Mouse (Mus musculus) liver, embryonic 14.5 days (tissue): ENCODE results near the gene Mrrf. TPM values are rescaled to one million over a fixed set of nuclear protein-coding genes. Genes with fewer than 3 reads are reported as not detected.

Experiments
- ATAC-seq: fragments of 200-750 bp; cut with Nextera tagmentation; 2 replicates; pipeline ENCODE4 v1.8.0; 2017; ENCODE audit warnings: moderate number of reproducible peaks, mild to moderate bottlenecking, moderate library complexity; ENCODE audit not compliant: insufficient read depth
- DNase-seq, 3 experiments: peaks; one replicate each; pipeline ENCODE4 v3.0.0-alpha.2; 2012 to 2013; ENCODE audit warnings: low read depth in 3 of 3, low spot score in 3 of 3
- H3K27ac ChIP-seq: fragments of 300-500 bp; sonication (generic); 2 replicates; pipeline ENCODE4 v1.5.1; 2014; ENCODE audit warnings: moderate library complexity, mild to moderate bottlenecking, control low read depth, inconsistent platforms
- H3K27me3 ChIP-seq: fragments of 300-500 bp; sonication (generic); 2 replicates; pipeline ENCODE4 v1.6.1; 2014; ENCODE audit warnings: mild to moderate bottlenecking, low read length, moderate library complexity; ENCODE audit not compliant: control insufficient read depth, insufficient read depth
- H3K36me3 ChIP-seq: fragments of 300-500 bp; sonication (generic); replicated peaks from 2 replicates; pipeline ENCODE4 v1.6.1; 2014; ENCODE audit warnings: low read depth; ENCODE audit not compliant: control insufficient read depth, insufficient read depth
- H3K4me1 ChIP-seq, 2 experiments: fragments of 200-500 bp in 1 of 2; fragments of 300-500 bp in 1 of 2; sonication (generic) in 1 of 2; replicated peaks; 2 replicates each; pipeline ENCODE4 v1.6.1; 2012 to 2014; ENCODE audit warnings: antibody characterized with exemption in 1 of 2, inconsistent platforms in 1 of 2, low read length in 1 of 2; ENCODE audit not compliant: control insufficient read depth in 2 of 2, insufficient read depth in 2 of 2
- H3K4me2 ChIP-seq: fragments of 300-500 bp; sonication (generic); 2 replicates; pipeline ENCODE4 v1.6.1; 2014; ENCODE audit warnings: low read depth, mild to moderate bottlenecking, control low read depth, moderate library complexity
- H3K4me3 ChIP-seq, 2 experiments: fragments of 200-500 bp in 1 of 2; fragments of 300-500 bp in 1 of 2; sonication (generic) in 1 of 2; 2 replicates each; pipeline ENCODE4 v1.5.1; 2012 to 2014; ENCODE audit warnings: low read depth in 2 of 2, low read length in 2 of 2, mild to moderate bottlenecking in 2 of 2, control low read depth in 1 of 2, inconsistent platforms in 1 of 2, moderate library complexity in 1 of 2; ENCODE audit not compliant: insufficient read depth in 1 of 2
- H3K9ac ChIP-seq: fragments of 300-500 bp; sonication (generic); replicated peaks from 2 replicates; pipeline ENCODE4 v1.6.1; 2014; ENCODE audit warnings: mild to moderate bottlenecking, control low read depth, moderate library complexity
- H3K9me3 ChIP-seq: fragments of 300-500 bp; sonication (generic); 2 replicates; pipeline ENCODE4 v1.6.1; 2016; ENCODE audit warnings: low read length, mixed read lengths; ENCODE audit not compliant: control insufficient read depth
- CTCF ChIP-seq: IDR thresholded peaks from 2 replicates; pipeline ENCODE4 v1.5.1; 2016; ENCODE audit warnings: antibody characterized with exemption, low read depth, control low read depth
- EP300 ChIP-seq: IDR thresholded peaks from 2 replicates; pipeline ENCODE4 v1.6.1; 2016; ENCODE audit warnings: antibody characterized with exemption, low read depth
- WGBS: fragments of 180-500 bp; shearing (Covaris S2); extraction: QIAGEN DNeasy Blood & Tissue Kit; methylation state at CpG from one replicate; pipeline ENCODE4 v1.1.7; 2014; ENCODE audit not compliant: insufficient replicate concordance; 5-methylcytosine and 5-hydroxymethylcytosine counted together
- polyA plus RNA-seq, 2 experiments: library from polyadenylated mRNA; depleted of rRNA in 1 of 2; stranded (reverse) in 1 of 2; unstranded in 1 of 2; fragments of >200 nt; fragmentation: Nextera tagmentation in 1 of 2; extraction: Ambion mirVana in 1 of 2; gene quantifications; 2 replicates each; pipeline versions ENCODE4 v1.2.1 to v1.2.3; 2012 to 2014

Mrrf gene
- polyA plus RNA-seq, 2 experiments, result 9.1 to 17.8 TPM

DNA sequence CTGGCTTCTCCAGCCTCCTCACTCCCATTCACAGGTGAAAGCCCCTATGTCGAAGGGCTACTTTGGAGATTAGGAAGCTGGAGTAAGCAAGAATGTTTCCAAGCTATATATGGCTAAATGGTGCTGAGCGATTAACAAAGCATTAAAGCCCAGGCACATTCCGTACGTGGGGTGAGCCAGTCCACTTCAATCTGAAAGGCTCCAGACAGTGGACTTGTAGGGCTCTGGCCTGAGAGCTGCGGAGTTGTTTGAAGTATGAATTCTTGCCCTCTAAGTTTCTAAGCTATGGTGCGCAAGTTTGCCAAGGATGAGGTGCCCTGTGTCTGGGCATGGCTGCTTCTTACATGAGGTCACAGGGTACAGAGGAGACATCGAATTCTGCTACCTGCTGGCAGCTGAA, 88.0 kb downstream of the Mrrf start:
- H3K27ac ChIP-seq, result no peak overlapping the region
- WGBS, result 76% methylated on average over 7 of the region's 7 CpGs
- no peak for ATAC-seq

DNA sequence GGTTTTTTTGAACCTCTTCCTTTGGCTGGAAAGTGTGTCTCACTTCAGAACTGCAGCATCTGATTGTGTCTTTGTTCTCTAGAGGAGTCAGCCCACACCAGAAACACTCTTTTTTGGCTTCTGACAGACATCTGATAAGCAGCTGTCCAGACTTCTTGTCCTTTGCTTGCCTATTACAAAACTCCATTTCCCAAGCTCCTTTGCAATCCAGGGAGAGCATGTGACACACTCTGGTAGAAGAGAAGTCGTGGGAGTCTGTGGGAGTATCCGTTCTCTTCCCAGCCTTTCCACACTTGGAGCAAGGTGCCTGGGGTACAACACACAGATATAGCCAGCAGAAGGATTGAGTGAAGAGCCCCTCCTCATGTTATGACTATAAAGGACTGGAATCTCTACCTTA, 88.4 kb downstream of the Mrrf start:
- Histone ChIP-seq H3K27me3 (no peaks in the 10 kb centered on the region), H3K9ac (no peak overlapping the region), H3K4me3 (no peak overlapping the region), H3K4me1 (no peaks in the 10 kb centered on the region; a peak in 1 of 4 replicates), H3K4me2 (no peak overlapping the region), H3K36me3 (no peaks in the 10 kb centered on the region), H3K9me3 (no peaks in the 10 kb centered on the region), H3K27ac (no peak overlapping the region)
- ATAC-seq (no peak), DNase-seq (no peak)
- TF ChIP-seq CTCF (no peak), EP300 (no peak)
- 27% methylated on average over 2 of the region's 2 CpGs for WGBS

More for the DNA sequence above, 88.0 kb downstream of the Mrrf start:
- DNase-seq, result no peak
- no peak overlapping the region for H3K4me3 ChIP-seq
- H3K4me1 ChIP-seq, result no peaks in the 10 kb centered on the region; a peak in 1 of 4 replicates
- no peaks in the 10 kb centered on the region for H3K36me3 ChIP-seq
- no peak for TF ChIP-seq CTCF
- no peak for TF ChIP-seq EP300
- no peak overlapping the region for H3K4me2 ChIP-seq
- no peak overlapping the region for H3K9ac ChIP-seq
- no peaks in the 10 kb centered on the region for H3K9me3 ChIP-seq
- H3K27me3 ChIP-seq, result no peaks in the 10 kb centered on the region

DNA sequence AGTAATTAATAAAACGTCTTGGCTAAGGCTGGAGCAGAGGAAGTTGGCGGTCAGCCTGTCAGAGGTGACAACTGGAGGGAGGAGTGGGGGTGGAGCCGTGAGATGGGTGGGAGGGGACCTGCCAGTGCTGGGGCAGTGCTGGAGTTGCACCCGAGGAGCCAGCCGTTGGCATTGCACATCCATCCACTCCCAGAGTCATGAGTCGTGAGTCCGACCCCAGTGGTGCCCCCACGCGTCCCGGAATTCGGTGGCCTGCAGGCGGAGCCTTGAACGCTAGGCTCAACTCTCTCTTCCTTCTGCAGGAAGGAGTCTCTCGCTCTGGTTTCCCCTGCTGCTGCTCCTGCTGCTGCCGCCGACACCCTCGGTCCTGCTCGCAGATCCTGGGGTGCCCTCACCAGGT, 94.2 kb downstream of the Mrrf start, which contains the start of gene Ptgs1:
Gene Ptgs1 (plus strand): TSS at position 61 of the 400 bp plus-strand sequence.
- Histone ChIP-seq H3K27me3 (no peaks in the 10 kb centered on the region), H3K4me3 (peak within 1 kb of the TSS; percentile 36 to 56), H3K4me1 (peaks cover 0 to 6% of the 10 kb centered on the region in 2 experiments; a peak in 1 of 4 replicates), H3K4me2 (peak within 1 kb of the TSS; percentile 43), H3K27ac (no peak within 1 kb of the TSS), H3K36me3 (no peaks in the 10 kb centered on the region), H3K9ac (no peak within 1 kb of the TSS; the same call in 1 of the 2 replicates), H3K9me3 (no peaks in the 10 kb centered on the region)
- no peak for DNase-seq
- ATAC-seq, result peak; percentile 67
- WGBS, result under 1% methylated on average over 18 of the region's 18 CpGs
- TF ChIP-seq CTCF, result peak; percentile 29; the same call in 1 of the 2 replicates
- TF ChIP-seq EP300, result no peak

DNA sequence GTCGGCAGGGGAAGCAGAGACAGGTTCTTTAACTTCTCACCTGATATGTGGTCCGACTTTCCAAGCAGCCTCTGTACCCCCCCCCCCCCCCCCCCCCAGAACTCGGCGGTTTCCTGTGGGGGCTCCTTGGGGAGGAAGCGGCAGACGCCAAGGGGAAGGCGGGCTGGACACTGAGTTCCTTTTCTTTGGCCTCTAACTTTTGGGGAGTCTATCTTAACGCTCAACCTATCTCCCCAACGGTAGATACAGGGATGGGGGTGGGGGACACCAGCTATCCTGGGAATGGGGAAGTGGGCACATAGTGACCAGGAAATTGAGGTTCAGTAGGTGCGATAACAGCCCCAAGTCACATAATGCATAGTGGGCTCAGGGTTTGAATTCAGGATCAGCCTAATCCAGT, 94.8 kb downstream of the Mrrf start:
- Histone ChIP-seq H3K27me3 (no peaks in the 10 kb centered on the region), H3K4me1 (peaks cover 0 to 10% of the 10 kb centered on the region in 2 experiments; a peak in 2 of 4 replicates), H3K36me3 (no peaks in the 10 kb centered on the region), H3K9me3 (no peaks in the 10 kb centered on the region), H3K9ac (no peak overlapping the region), H3K4me3 (peak overlapping the region; percentile 36 to 56), H3K27ac (no peak overlapping the region), H3K4me2 (peak overlapping the region; percentile 43)
- ATAC-seq (no peak), DNase-seq (no peak)
- 9% methylated on average over 9 of the region's 10 CpGs for WGBS
- no peak for TF ChIP-seq EP300
- no peak for TF ChIP-seq CTCF

DNA sequence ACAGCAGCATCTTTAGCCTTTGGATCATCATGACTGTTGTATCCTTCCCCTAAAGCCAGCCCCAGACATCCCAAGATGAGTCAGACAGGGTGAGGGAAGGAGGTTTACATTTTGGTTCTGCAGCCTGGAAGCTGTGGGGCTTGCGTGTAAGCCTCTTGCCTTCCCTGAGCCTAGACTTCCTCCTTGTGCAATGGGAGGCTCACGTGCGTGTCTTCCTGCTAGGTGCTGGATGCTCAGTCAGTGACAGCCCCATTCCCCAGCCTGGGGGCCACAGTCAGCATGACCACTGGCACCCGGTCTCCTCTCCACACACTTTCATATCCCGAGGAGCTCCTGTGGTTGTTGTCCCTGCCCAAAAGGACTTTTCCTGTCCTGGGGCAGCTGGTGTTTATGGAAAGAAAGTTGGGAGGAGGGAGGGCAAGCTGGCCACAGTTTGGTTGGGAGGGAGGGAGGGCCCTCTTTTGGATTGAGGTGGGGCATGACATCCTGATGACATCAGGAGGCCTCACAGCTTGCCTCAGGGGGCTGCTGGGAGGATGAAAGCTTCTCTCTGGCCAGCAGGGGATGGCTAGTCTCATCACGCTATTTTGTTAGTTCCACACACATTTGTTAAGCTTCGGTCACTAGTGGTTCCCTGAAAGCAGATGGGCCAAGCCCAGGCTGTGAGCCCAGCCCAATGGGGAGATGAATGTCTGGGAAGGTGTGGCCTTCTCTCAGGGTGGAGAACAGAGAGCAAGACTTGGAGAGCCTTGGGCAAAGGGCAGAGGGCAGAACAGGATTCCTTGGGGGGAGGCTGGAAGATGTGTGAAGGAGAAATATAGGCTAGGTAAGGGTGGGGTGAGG, 98.6 kb downstream of the Mrrf start:
- Histone ChIP-seq H3K27me3 (no peaks in the 10 kb centered on the region), H3K4me3 (no peak overlapping the region), H3K4me2 (no peak overlapping the region), H3K9ac (no peak overlapping the region), H3K4me1 (peaks cover 0 to 12% of the 10 kb centered on the region in 2 experiments; a peak in 2 of 4 replicates), H3K9me3 (no peaks in the 10 kb centered on the region), H3K27ac (no peak overlapping the region), H3K36me3 (no peaks in the 10 kb centered on the region)
- ATAC-seq (no peak), DNase-seq (no peak)
- no peak for TF ChIP-seq CTCF
- TF ChIP-seq EP300, result no peak
- WGBS, result 36% methylated on average over 7 of the region's 7 CpGs
